Mouse (Mus musculus) midbrain, embryonic 12.5 days (tissue): ENCODE results near the gene Nup205. TPM values are rescaled to one million over a fixed set of nuclear protein-coding genes. Genes with fewer than 3 reads are reported as not detected.
"Not testable (repeated sequence)": the region's sequence is repeated elsewhere in the genome, so short reads cannot be mapped to it uniquely, and the experiment has no call there.

Experiments used
- ATAC-seq: fragments of 200-750 bp; cut with Nextera tagmentation; 2 replicates; pipeline ENCODE4 v1.8.0; 2017; ENCODE audit warnings: low read depth, moderate TSS enrichment, moderate library complexity; ENCODE audit not compliant: low FRiP score
- H3K27ac ChIP-seq: fragments of 300-500 bp; sonication (generic); replicated peaks from 2 replicates; pipeline ENCODE4 v1.5.1; 2016; ENCODE audit warnings: mild to moderate bottlenecking
- H3K27me3 ChIP-seq: fragments of 300-500 bp; sonication (generic); 2 replicates; pipeline ENCODE4 v1.6.1; 2016; ENCODE audit warnings: mild to moderate bottlenecking
- H3K36me3 ChIP-seq: fragments of 300-500 bp; sonication (generic); 2 replicates; pipeline ENCODE4 v1.6.1; 2016
- H3K4me1 ChIP-seq: fragments of 300-500 bp; sonication (generic); 2 replicates; pipeline ENCODE4 v1.6.1; 2016
- H3K4me2 ChIP-seq: fragments of 300-500 bp; sonication (generic); replicated peaks from 2 replicates; pipeline ENCODE4 v1.6.1; 2016; ENCODE audit warnings: mild to moderate bottlenecking, moderate library complexity
- H3K4me3 ChIP-seq: fragments of 300-500 bp; sonication (generic); 2 replicates; pipeline ENCODE4 v1.5.1; 2016; ENCODE audit warnings: mild to moderate bottlenecking
- H3K9ac ChIP-seq: fragments of 300-500 bp; sonication (generic); replicated peaks from 2 replicates; pipeline ENCODE4 v1.6.1; 2016; ENCODE audit warnings: mild to moderate bottlenecking, moderate library complexity
- H3K9me3 ChIP-seq: fragments of 300-500 bp; sonication (generic); 2 replicates; pipeline ENCODE4 v1.6.1; 2016; ENCODE audit warnings: mild to moderate bottlenecking
- WGBS: fragments of 180-500 bp; shearing (Covaris S2); methylation state at CpG from one replicate; pipeline ENCODE4 v1.1.7; 2016; 5-methylcytosine and 5-hydroxymethylcytosine counted together
- polyA plus RNA-seq: library from polyadenylated mRNA; unstranded; fragments of >200 nt; fragmentation: Nextera tagmentation; extraction: Ambion mirVana; gene quantifications from 2 replicates; pipeline ENCODE4 v1.2.1, GENCODE M21; 2016

Nup205 gene
- polyA plus RNA-seq, 1 experiment from 2014 or later: 47.1 TPM

DNA sequence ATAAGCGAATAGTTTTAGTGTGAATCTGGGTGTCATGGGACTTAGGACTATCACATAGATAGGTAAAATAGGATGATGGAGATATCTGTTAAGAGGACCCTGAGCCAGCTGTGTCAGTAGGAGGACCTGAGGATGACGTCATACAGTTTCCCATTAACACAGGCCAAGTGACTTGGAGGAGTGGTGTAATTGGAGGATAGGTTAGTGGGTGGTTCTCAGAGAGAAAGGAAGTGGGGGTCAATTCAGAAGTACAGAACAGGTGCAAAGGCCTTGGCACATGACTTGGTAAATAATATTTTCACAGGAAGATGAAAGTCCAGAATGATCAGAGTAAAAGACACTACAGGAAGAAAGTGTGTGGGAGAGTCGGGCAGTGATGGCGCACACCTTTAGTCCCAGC is 4.0 kb upstream of the Nup205 start:
- H3K9ac ChIP-seq: no peak overlapping the region
- H3K36me3 ChIP-seq: no peaks in the 10 kb centered on the region
- H3K27me3 ChIP-seq: no peaks in the 10 kb centered on the region
- ATAC-seq: no peak
- H3K4me3 ChIP-seq: no peak overlapping the region
- H3K9me3 ChIP-seq: no peaks in the 10 kb centered on the region
- no peak overlapping the region for H3K27ac ChIP-seq
- H3K4me2 ChIP-seq: no peak overlapping the region
- peaks cover 2% of the 10 kb centered on the region; the same call in 1 of the 2 replicates for H3K4me1 ChIP-seq
- WGBS: 91% methylated on average over 4 of the region's 4 CpGs

DNA sequence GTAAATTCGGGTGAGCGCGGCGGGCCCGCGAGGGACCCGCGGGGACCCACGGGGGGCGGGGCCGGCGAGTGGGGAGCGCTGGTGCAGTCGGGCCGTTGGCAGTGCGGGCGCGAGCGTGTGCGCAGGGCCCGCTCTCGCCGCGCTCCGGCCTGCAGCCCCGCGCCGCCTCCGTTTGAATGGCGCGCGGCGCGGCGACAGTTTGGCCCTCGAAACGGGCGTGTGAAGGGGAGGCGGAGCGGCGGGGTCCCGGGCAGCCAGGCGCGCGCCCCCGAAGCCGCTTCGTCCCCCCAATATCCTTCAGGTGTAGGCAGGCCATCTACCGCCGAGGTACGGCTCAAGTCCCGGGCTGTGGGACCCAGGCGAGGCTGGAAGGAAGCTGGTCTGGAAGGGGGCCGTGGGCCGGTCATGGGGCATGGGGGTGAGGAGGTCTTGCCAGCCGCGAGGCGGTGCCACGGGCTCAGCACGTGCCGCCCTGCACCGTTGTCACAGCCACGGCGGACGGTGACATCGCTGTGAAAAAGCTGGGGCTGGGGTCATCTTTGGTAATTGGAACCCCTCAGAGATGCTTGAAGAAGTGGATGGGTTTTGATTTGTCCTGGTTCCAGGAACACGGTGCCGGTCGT is 540 bp downstream of the Nup205 start:
- ATAC-seq: peak; percentile 83
- Histone ChIP-seq H3K9me3 (no peaks in the 10 kb centered on the region), H3K27me3 (no peaks in the 10 kb centered on the region), H3K27ac (peak overlapping the region; percentile 95), H3K9ac (peak overlapping the region; percentile 92), H3K36me3 (no peaks in the 10 kb centered on the region), H3K4me1 (peaks cover 8% of the 10 kb centered on the region; the same call in 1 of the 2 replicates), H3K4me3 (peak overlapping the region; percentile 90), H3K4me2 (peak overlapping the region; percentile 91)
- under 1% methylated on average over 59 of the region's 69 CpGs for whole genome bisulfite sequencing

DNA sequence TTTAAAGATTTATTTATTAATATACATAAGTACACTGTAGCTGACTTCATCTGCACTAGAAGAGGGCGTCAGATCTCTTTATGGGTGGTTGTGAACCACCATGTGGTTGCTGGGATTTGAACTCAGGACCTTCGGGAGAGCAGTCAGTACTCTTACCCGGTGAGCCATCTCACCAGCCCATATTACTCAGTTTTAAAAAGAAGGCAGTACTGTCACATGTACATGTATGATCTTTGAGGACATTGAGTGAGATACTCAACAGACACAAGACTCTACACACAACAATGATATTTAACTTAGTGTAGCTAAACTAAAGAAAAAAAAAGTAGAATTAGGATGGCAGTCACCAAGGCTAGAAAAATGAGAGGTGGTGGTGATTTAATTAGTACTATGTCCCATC is 2.1 kb downstream of the Nup205 start:
- ATAC-seq, H3K27ac ChIP-seq, H3K27me3 ChIP-seq: not testable (repeated sequence)

DNA sequence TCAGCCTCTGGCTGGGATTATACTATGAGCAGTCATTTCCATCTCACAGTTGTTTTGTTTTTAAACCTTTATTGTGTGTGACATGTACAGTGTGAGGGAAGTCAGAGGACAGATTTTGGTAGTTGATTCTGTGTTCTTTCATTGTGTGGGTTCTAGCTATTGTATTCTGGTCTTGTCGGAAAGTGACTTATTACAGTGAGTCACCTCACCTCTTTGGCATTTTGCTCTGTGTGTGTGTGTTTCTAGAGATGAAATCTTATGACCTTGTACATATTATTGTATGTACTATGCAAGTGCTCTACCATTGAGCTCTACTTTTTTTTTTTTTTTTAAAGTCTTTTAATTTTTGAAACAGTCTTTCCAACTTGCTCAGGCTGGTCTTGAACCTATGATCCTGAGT is 7.6 kb downstream of the Nup205 start:
- H3K4me1 ChIP-seq: no peaks in the 10 kb centered on the region
- H3K4me2 ChIP-seq: no peak overlapping the region
- no peaks in the 10 kb centered on the region for H3K9me3 ChIP-seq
- H3K27ac ChIP-seq: no peak overlapping the region
- no peak overlapping the region for H3K4me3 ChIP-seq
- no peak overlapping the region for H3K9ac ChIP-seq
- no peak for ATAC-seq
- H3K27me3 ChIP-seq: no peaks in the 10 kb centered on the region
- WGBS: 93% methylated on average over 1 of the region's 1 CpGs
- peaks cover 45% of the 10 kb centered on the region for H3K36me3 ChIP-seq

More for the DNA sequence above, 2.1 kb downstream of the Nup205 start:
- not testable (repeated sequence) for H3K9ac ChIP-seq, H3K4me3 ChIP-seq, H3K4me2 ChIP-seq, H3K36me3 ChIP-seq, H3K9me3 ChIP-seq, H3K4me1 ChIP-seq
- 92% methylated on average over 3 of the region's 3 CpGs for WGBS

DNA sequence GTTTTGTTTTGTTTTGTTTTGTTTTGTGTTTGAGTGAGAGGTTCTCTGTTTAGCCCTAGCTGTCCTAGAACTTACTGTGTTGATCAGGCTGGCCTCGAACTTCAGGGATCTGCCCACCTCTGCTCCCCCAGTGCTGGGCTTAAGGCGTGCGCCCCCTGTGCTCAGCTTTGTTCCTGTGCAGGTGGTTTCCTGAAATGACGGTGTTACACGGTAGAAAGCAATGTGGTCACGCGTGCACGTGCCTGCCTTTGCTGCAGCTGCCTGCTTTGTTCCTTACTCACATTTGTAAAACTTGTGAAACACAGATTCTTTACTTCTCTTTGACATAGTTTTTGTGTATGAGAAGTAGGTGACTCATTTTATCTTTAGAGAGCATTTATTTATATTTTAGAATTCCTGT is 14.0 kb downstream of the Nup205 start:
- H3K36me3 ChIP-seq: peaks cover 88% of the 10 kb centered on the region
- 93% methylated on average over 8 of the region's 8 CpGs for WGBS
- H3K4me3 ChIP-seq: no peak overlapping the region
- no peak for ATAC-seq
- no peaks in the 10 kb centered on the region for H3K9me3 ChIP-seq
- H3K27me3 ChIP-seq: no peaks in the 10 kb centered on the region
- no peaks in the 10 kb centered on the region for H3K4me1 ChIP-seq
- no peak overlapping the region for H3K9ac ChIP-seq
- no peak overlapping the region for H3K27ac ChIP-seq
- no peak overlapping the region for H3K4me2 ChIP-seq

DNA sequence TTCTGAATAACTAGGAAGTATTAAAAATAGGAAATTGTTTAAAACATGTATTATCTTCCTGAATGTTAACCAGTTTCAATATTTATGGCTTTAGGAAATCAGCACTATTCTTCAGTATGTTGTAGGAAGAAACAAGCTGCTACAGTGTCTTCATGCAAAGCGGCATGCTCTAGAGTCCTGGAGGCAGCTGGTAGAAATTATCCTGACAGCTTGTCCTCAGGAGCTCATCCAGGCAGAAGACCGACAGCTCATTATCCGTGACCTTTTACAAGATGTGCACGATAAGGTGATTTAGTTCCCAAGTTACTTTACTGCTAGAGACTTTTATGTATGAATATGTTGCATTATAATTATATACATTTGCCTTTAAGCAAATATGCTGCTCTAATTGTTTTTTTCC is 48.5 kb downstream of the Nup205 start:
- no peaks in the 10 kb centered on the region for H3K9me3 ChIP-seq
- no peak overlapping the region for H3K4me2 ChIP-seq
- H3K9ac ChIP-seq: no peak overlapping the region
- no peak overlapping the region for H3K4me3 ChIP-seq
- H3K36me3 ChIP-seq: peaks cover 56% of the 10 kb centered on the region
- no peaks in the 10 kb centered on the region for H3K4me1 ChIP-seq
- H3K27me3 ChIP-seq: no peaks in the 10 kb centered on the region
- no peak overlapping the region for H3K27ac ChIP-seq
- no peak for ATAC-seq
- WGBS: 90% methylated on average over 4 of the region's 4 CpGs

DNA sequence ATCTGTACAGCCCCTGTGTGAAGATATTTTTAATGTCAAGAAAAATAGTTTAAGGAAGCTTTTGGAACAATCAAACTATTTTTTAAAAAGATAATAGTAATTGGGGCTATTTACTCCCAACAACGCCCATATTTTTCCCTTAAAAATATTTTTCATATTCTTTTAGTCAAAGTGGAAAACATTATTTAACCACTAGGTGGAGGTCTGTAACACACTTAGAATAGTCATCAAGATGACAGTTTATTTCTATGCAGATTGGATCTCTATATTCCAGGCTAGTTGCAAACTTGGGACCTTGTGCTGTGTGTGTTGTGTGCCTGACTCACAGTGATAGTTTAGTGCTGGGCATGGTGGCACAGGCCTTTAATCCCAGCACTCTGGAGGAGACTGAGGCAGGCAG is 52.2 kb downstream of the Nup205 start:
- ATAC-seq: no peak
- 92% methylated on average over 1 of the region's 1 CpGs for WGBS

DNA sequence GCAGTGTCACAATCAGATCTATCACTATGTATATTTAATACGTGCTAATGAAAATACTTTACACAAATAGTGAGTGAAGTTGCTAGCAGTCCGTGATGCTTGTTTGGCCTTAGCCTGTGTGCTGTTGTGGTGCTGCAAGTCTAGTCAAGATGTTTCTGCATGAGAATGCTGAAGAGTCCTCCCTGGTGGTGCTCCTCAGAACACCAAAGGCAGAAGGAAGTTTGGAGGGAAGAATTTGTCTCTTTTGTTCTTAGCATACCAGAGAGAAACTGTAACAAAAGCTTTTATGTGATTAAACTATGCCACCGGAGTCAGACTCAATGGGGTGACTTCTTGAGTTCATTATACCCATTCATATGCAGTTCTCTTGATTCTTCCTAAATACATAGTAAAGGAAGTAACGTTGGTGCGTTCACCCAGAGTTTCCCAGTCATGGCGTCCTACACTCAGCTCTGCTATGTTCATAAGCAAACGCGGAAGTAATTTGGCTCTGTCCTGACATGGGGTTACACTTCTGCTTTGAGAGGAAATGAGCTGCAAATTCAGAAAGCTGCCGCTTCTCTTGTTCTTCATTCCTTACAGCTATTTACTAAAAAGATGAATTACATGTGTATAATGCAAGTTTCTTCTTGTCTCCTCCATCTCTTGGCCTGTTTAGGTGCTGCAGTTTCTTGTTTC is 59.0 kb downstream of the Nup205 start:
- H3K27me3 ChIP-seq: no peaks in the 10 kb centered on the region
- H3K9me3 ChIP-seq: no peaks in the 10 kb centered on the region
- no peak for ATAC-seq
- H3K4me1 ChIP-seq: no peaks in the 10 kb centered on the region
- no peak overlapping the region for H3K27ac ChIP-seq
- peaks cover 82% of the 10 kb centered on the region for H3K36me3 ChIP-seq
- H3K4me3 ChIP-seq: no peak overlapping the region
- no peak overlapping the region for H3K4me2 ChIP-seq
- 75% methylated on average over 9 of the region's 9 CpGs for WGBS
- H3K9ac ChIP-seq: no peak overlapping the region

More for the DNA sequence above, 52.2 kb downstream of the Nup205 start:
- no peak overlapping the region for H3K4me2 ChIP-seq
- peaks cover 72% of the 10 kb centered on the region for H3K36me3 ChIP-seq
- H3K27ac ChIP-seq: no peak overlapping the region
- no peak overlapping the region for H3K9ac ChIP-seq
- H3K27me3 ChIP-seq: no peaks in the 10 kb centered on the region
- no peak overlapping the region for H3K4me3 ChIP-seq
- no peaks in the 10 kb centered on the region for H3K4me1 ChIP-seq
- no peaks in the 10 kb centered on the region for H3K9me3 ChIP-seq

DNA sequence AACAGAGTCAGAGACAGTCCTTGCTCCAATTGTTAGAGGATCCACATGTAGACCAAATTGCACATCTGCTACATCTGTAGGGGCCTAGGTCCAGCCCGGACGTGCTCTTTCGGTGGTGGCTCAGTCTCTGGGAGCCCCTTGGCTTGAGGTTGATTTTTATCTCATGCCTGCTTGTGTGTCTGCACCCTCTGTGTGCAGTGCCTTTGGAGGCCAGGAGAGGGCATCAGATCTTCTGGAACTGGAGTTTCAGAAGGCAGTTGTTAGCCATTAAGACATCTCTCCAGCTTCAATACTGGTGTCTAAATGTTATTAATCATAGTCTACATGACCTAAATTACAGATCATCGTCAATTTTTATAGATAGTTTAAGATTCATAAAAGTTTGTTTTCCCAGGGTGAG is 66.0 kb downstream of the Nup205 start:
- H3K9me3 ChIP-seq: peaks cover 3% of the 10 kb centered on the region; the same call in 1 of the 2 replicates
- no peak for ATAC-seq
- 100% methylated on average over 4 of the region's 4 CpGs for WGBS
- no peak overlapping the region for H3K4me2 ChIP-seq
- H3K4me3 ChIP-seq: no peak overlapping the region
- H3K4me1 ChIP-seq: no peaks in the 10 kb centered on the region
- no peaks in the 10 kb centered on the region for H3K27me3 ChIP-seq
- H3K36me3 ChIP-seq: peaks cover 83% of the 10 kb centered on the region
- H3K27ac ChIP-seq: no peak overlapping the region
- H3K9ac ChIP-seq: no peak overlapping the region

DNA sequence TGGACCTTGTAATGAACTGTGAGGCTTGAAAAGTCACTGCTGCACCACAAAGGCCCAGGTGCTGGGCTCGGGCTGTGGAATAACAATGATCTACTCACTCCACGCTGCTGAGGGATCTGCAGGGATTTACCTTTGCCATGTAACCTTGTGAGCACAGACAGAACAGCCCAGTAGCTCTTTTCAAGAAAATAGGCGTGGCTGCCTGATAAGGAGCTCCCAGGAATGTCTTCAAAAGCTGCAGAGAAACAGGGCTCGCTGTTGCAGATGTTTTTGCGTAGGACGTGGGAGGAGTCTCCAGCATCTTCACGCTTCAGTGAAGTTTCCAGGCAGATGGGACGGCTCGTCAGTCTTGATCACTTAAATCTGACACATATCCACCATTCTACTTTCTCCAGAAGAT is 66.8 kb downstream of the Nup205 start:
- peaks cover 3% of the 10 kb centered on the region; the same call in 1 of the 2 replicates for H3K9me3 ChIP-seq
- 92% methylated on average over 9 of the region's 9 CpGs for WGBS
- H3K4me2 ChIP-seq: no peak overlapping the region
- no peaks in the 10 kb centered on the region for H3K27me3 ChIP-seq
- H3K36me3 ChIP-seq: peaks cover 76% of the 10 kb centered on the region
- no peak overlapping the region for H3K4me3 ChIP-seq
- no peak for ATAC-seq
- H3K27ac ChIP-seq: no peak overlapping the region
- H3K4me1 ChIP-seq: no peaks in the 10 kb centered on the region
- no peak overlapping the region for H3K9ac ChIP-seq

DNA sequence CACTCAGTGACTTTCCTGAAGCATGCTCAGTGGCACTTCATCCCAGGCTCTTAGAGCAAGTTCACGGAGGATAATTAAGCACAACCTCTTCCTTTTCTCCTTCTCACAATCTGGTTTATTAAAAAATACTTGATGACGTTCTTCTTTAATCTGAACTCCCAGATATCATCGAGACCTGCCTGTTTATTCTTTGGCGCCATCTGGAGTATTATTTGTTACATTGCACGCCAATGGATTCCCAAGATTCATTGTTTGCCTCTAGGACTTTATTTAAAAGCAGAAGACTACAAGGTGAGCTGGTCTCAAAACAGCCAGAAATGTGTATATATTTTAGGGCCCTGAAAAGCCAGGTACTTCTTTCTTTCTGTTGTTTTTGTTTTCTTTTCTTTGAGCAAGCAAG is 67.9 kb downstream of the Nup205 start:
- peaks cover 3% of the 10 kb centered on the region; the same call in 1 of the 2 replicates for H3K9me3 ChIP-seq
- H3K4me2 ChIP-seq: no peak overlapping the region
- no peak overlapping the region for H3K4me3 ChIP-seq
- peaks cover 67% of the 10 kb centered on the region for H3K36me3 ChIP-seq
- 71% methylated on average over 5 of the region's 5 CpGs for WGBS
- no peak overlapping the region for H3K9ac ChIP-seq
- H3K27ac ChIP-seq: no peak overlapping the region
- H3K4me1 ChIP-seq: no peaks in the 10 kb centered on the region
- no peaks in the 10 kb centered on the region for H3K27me3 ChIP-seq
- no peak for ATAC-seq

DNA sequence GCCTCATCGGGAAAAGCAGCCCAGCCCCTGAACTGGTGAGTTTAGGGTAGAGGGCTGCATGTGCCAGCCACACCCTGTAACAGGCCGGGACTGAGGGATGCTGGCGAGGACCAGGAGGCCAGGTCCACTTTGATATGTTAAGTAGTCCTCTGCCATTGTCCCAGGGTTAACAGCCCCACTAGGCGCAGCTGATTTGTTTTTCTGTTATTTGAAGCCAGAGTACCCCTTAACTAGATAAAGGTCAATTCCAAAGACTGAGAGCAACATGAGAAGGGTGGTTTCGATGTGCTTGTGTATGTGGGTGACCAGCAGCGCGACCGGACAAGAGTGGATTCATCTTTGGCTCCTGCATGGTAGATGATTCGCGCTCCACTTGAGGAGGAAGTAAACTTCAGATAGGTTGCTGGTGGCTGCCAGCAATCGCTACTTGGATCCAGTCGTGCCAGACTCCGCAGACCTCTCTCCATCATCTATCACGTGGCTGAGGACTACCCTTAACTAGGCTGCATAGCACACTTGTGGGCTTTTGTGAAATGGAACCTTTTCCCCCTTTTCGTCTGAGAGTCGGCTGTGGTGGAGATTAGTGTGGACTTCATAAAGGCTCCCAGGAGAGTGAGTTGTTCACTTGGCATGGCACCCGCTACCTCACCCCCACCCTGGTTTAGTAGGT is 74.7 kb downstream of the Nup205 start:
- Histone ChIP-seq H3K36me3 (peaks cover 3% of the 10 kb centered on the region), H3K27ac (peak overlapping the region; percentile 65; the same call in 1 of the 2 replicates), H3K27me3 (no peaks in the 10 kb centered on the region), H3K4me2 (peak overlapping the region; percentile 71), H3K9ac (peak overlapping the region; percentile 83; the same call in 1 of the 2 replicates), H3K9me3 (no peaks in the 10 kb centered on the region), H3K4me3 (peak overlapping the region; percentile 80), H3K4me1 (peaks cover 30% of the 10 kb centered on the region)
- WGBS: 66% methylated on average over 17 of the region's 17 CpGs
- ATAC-seq: peak; percentile 72
